Mouse (Mus musculus): Measurements from ENCODE around the gene Mlph.
A peak's percentile ranks its signal among the peaks of the same experiment; 100 is the strongest.

Gene Mlph

GRCm38 (mm10) chr1:90969347-90969784, 54.5 kb downstream of the Mlph start, which contains the start of gene Rab17:
TSS of gene Rab17 (minus strand) at chr1:90969661.
- DNase-seq (ENCODE audit: low spot score in 2 of 2), result no peak

GRCm38 (mm10) chr1:90969881-90970390, 55.1 kb downstream of the Mlph start:
- DNase-seq (ENCODE audit: low spot score in 2 of 2), result no peak

GRCm38 (mm10) chr1:90972911-90973573, 58.2 kb downstream of the Mlph start:
- peak; percentile 98 to 99 for DNase-seq (ENCODE audit: low spot score in 2 of 2)

GRCm38 (mm10) chr1:90973574-90973911, 58.7 kb downstream of the Mlph start:
- DNase-seq (ENCODE audit: low spot score in 2 of 2), result no peak

GRCm38 (mm10) chr1:90974906-90975649, 60.2 kb downstream of the Mlph start:
- DNase-seq (ENCODE audit: low spot score in 2 of 2), result no peak

GRCm38 (mm10) chr1:90975960-90976359, 61.1 kb downstream of the Mlph start:
- no peak for DNase-seq (ENCODE audit: low spot score in 2 of 2)

- no peak for DNase-seq (ENCODE audit: low spot score in 2 of 2)
These were observed 65.9 kb downstream of the Mlph start for GRCm38 (mm10) chr1:90980638-90981330.

GRCm38 (mm10) chr1:90981346-90981745, 66.5 kb downstream of the Mlph start:
- no peak for DNase-seq (ENCODE audit: low spot score in 2 of 2)

GRCm38 (mm10) chr1:90995916-90996315, 81.0 kb downstream of the Mlph start:
- no peak for DNase-seq (ENCODE audit: low spot score in 2 of 2)

GRCm38 (mm10) chr1:90997136-90997535, 82.3 kb downstream of the Mlph start:
- DNase-seq (ENCODE audit: low spot score in 2 of 2), result no peak

- no peak for DNase-seq (ENCODE audit: low spot score in 2 of 2)
These were observed 82.8 kb downstream of the Mlph start for GRCm38 (mm10) chr1:90997641-90998040.

GRCm38 (mm10) chr1:90998268-90998890, 83.5 kb downstream of the Mlph start, which contains the start of gene Lrrfip1:
TSS of gene Lrrfip1 (plus strand) at chr1:90998737.
- DNase-seq (ENCODE audit: low spot score in 2 of 2), result peak in 1 of 2 experiments; percentile 55

- no peak for DNase-seq (ENCODE audit: low spot score in 2 of 2)
These were observed 84.2 kb downstream of the Mlph start for GRCm38 (mm10) chr1:90998891-90999611.

- DNase-seq (ENCODE audit: low spot score in 2 of 2), result no peak
These were observed 85.2 kb downstream of the Mlph start for GRCm38 (mm10) chr1:90999911-91000601.

Data from cerebellum, postnatal 4 days (tissue).